Mouse (Mus musculus) MEL (cell line): ENCODE measurements around the gene Tal1. TPM values are rescaled to one million over a fixed set of nuclear protein-coding genes. Genes with fewer than 3 reads are reported as not detected.

Experiments used
- DNase-seq: peaks from one replicate; pipeline ENCODE4 v3.0.0; 2011; ENCODE audit warnings: low read depth, low spot score
- H3K27ac ChIP-seq: 2 replicates; pipeline ENCODE4 v1.5.1; 2012; ENCODE audit warnings: low read depth, mild to moderate bottlenecking, control low read depth, low read length, moderate library complexity; ENCODE audit not compliant: control insufficient read depth
- H3K27me3 ChIP-seq, 2 experiments: fragments of 150-350 bp in 1 of 2; sonication (generic) in 1 of 2; 2 replicates each; pipeline ENCODE4 v1.6.1; 2012; ENCODE audit warnings: low read length in 2 of 2, mild to moderate bottlenecking in 2 of 2, improper control_type of control experiment in 1 of 2, moderate library complexity in 1 of 2; ENCODE audit not compliant: insufficient read depth in 2 of 2, control insufficient read depth in 1 of 2
- H3K36me3 ChIP-seq, 2 experiments: 2 replicates each; pipeline ENCODE4 v1.6.1; 2012 to 2014; ENCODE audit warnings: low read length in 2 of 2, improper control_type of control experiment in 1 of 2, inconsistent platforms in 1 of 2, mild to moderate bottlenecking in 1 of 2; ENCODE audit not compliant: insufficient read depth in 2 of 2, control insufficient read depth in 1 of 2
- H3K4me1 ChIP-seq, 2 experiments: fragments of 150-350 bp in 1 of 2; sonication (generic) in 1 of 2; 2 replicates each; pipeline ENCODE4 v1.6.1; 2012; ENCODE audit warnings: low read length in 2 of 2, improper control_type of control experiment in 1 of 2, mild to moderate bottlenecking in 1 of 2; ENCODE audit not compliant: insufficient read depth in 2 of 2, control insufficient read depth in 1 of 2
- H3K4me3 ChIP-seq, 2 experiments: fragments of 150-350 bp in 1 of 2; sonication (generic) in 1 of 2; 2 replicates each; pipeline ENCODE4 v1.5.1; 2012; ENCODE audit warnings: low read depth in 2 of 2, low read length in 2 of 2, mild to moderate bottlenecking in 2 of 2, moderate library complexity in 2 of 2, control low read depth in 1 of 2, improper control_type of control experiment in 1 of 2; ENCODE audit not compliant: control insufficient read depth in 1 of 2, insufficient read depth in 1 of 2
- H3K79me2 ChIP-seq: 2 replicates; pipeline ENCODE4 v1.6.1; 2012; ENCODE audit warnings: mild to moderate bottlenecking, low read length, moderate library complexity; ENCODE audit not compliant: control insufficient read depth, poor library complexity, insufficient read depth
- H3K9ac ChIP-seq: 2 replicates; pipeline ENCODE4 v1.6.1; 2012; ENCODE audit warnings: low read depth, mild to moderate bottlenecking, control low read depth, low read length, moderate library complexity; ENCODE audit not compliant: control insufficient read depth, poor library complexity, severe bottlenecking
- H3K9me3 ChIP-seq: fragments of 150-350 bp; sonication (generic); replicated peaks from 2 replicates; pipeline ENCODE4 v1.6.1; 2012; ENCODE audit warnings: mild to moderate bottlenecking, low read length, improper control_type of control experiment, moderate library complexity; ENCODE audit not compliant: insufficient read depth
- BHLHE40 ChIP-seq: IDR thresholded peaks from 2 replicates; pipeline ENCODE4 v1.6.1; 2012; ENCODE audit warnings: low read depth, mild to moderate bottlenecking, inconsistent platforms, low read length, improper control_type of control experiment, borderline replicate concordance
- CHD1 ChIP-seq: IDR thresholded peaks from 2 replicates; pipeline ENCODE4 v1.6.1; 2012; ENCODE audit warnings: low read depth, mild to moderate bottlenecking, inconsistent platforms, low read length, improper control_type of control experiment
- CTCF ChIP-seq, 3 experiments: IDR thresholded peaks in 2 of 3; conservative IDR thresholded peaks in 1 of 3; 2 replicates each; pipeline ENCODE4 v1.5.1; 2011 to 2012; ENCODE audit warnings: low read length in 3 of 3, low read depth in 2 of 3, mild to moderate bottlenecking in 2 of 3, improper control_type of control experiment in 1 of 3, inconsistent platforms in 1 of 3, mixed read lengths in 1 of 3, moderate library complexity in 1 of 3; ENCODE audit not compliant: control insufficient read depth in 1 of 3, insufficient read depth in 1 of 3, poor library complexity in 1 of 3, severe bottlenecking in 1 of 3
- E2F4 ChIP-seq: IDR thresholded peaks from 2 replicates; pipeline ENCODE4 v1.6.1; 2011; ENCODE audit warnings: low read depth, low read length, improper control_type of control experiment, borderline replicate concordance
- ETS1 ChIP-seq: IDR thresholded peaks from 2 replicates; pipeline ENCODE4 v1.6.1; 2012; ENCODE audit warnings: low read depth, mild to moderate bottlenecking, inconsistent platforms, low read length, improper control_type of control experiment, moderate library complexity
- GATA1 ChIP-seq: IDR thresholded peaks from 2 replicates; pipeline ENCODE4 v1.6.1; 2011; ENCODE audit warnings: low read depth, low read length, improper control_type of control experiment
- KAT2A ChIP-seq: conservative IDR thresholded peaks from 2 replicates; pipeline ENCODE4 v1.6.1; 2012; ENCODE audit warnings: low read depth, low read length, improper control_type of control experiment, inconsistent platforms
- MAX ChIP-seq: IDR thresholded peaks from 2 replicates; pipeline ENCODE4 v1.6.1; 2011; ENCODE audit warnings: low read length, improper control_type of control experiment
- MEF2A ChIP-seq: IDR thresholded peaks from 2 replicates; pipeline ENCODE4 v1.6.1; 2014; ENCODE audit warnings: low read depth, mild to moderate bottlenecking, inconsistent platforms, low read length, improper control_type of control experiment; ENCODE audit not compliant: poor library complexity, insufficient replicate concordance, severe bottlenecking; ENCODE audit errors: extremely low read depth
- MXI1 ChIP-seq: IDR thresholded peaks from 2 replicates; pipeline ENCODE4 v1.6.1; 2011; ENCODE audit warnings: mild to moderate bottlenecking, low read depth, low read length, improper control_type of control experiment
- MYB ChIP-seq: IDR thresholded peaks from 2 replicates; pipeline ENCODE4 v1.6.1; 2011; ENCODE audit warnings: mild to moderate bottlenecking, low read depth, low read length, improper control_type of control experiment
- MYC ChIP-seq: IDR thresholded peaks from 2 replicates; pipeline ENCODE4 v1.6.1; 2011; ENCODE audit warnings: low read depth, mild to moderate bottlenecking, low read length, improper control_type of control experiment, moderate library complexity
- POLR2A ChIP-seq, 2 experiments: IDR thresholded peaks; 2 replicates each; pipeline ENCODE4 v1.6.1; 2011 to 2012; ENCODE audit warnings: low read length in 2 of 2, mild to moderate bottlenecking in 2 of 2, control low read depth in 1 of 2, improper control_type of control experiment in 1 of 2, low read depth in 1 of 2, moderate library complexity in 1 of 2; ENCODE audit not compliant: control insufficient read depth in 1 of 2, insufficient read depth in 1 of 2, poor library complexity in 1 of 2
- POLR2AphosphoS2 ChIP-seq: IDR thresholded peaks from 2 replicates; pipeline ENCODE4 v1.6.1; 2011; ENCODE audit warnings: low read length, improper control_type of control experiment
- SMC3 ChIP-seq: IDR thresholded peaks from 2 replicates; pipeline ENCODE4 v1.6.1; 2011; ENCODE audit warnings: low read depth, low read length, improper control_type of control experiment
- TAL1 ChIP-seq: IDR thresholded peaks from 2 replicates; pipeline ENCODE4 v1.6.1; 2012; ENCODE audit warnings: mild to moderate bottlenecking, inconsistent platforms, low read length, moderate library complexity, mixed read lengths
- TBP ChIP-seq: IDR thresholded peaks from 2 replicates; pipeline ENCODE4 v1.8.0; 2011; ENCODE audit warnings: low read depth, low read length, improper control_type of control experiment
- UBTF ChIP-seq: IDR thresholded peaks from 2 replicates; pipeline ENCODE4 v1.6.1; 2012; ENCODE audit warnings: low read depth, mild to moderate bottlenecking, inconsistent platforms, low read length, improper control_type of control experiment, moderate library complexity, borderline replicate concordance; ENCODE audit not compliant: insufficient read depth
- ZC3H11A ChIP-seq: IDR thresholded peaks from 2 replicates; pipeline ENCODE4 v1.6.1; 2012; ENCODE audit warnings: low read depth, mild to moderate bottlenecking, inconsistent platforms, low read length, improper control_type of control experiment
- ZKSCAN1 ChIP-seq: IDR thresholded peaks from 2 replicates; pipeline ENCODE4 v1.6.1; 2012; ENCODE audit warnings: low read depth, mild to moderate bottlenecking, inconsistent platforms, low read length, improper control_type of control experiment, moderate library complexity
- polyA plus RNA-seq, 2 experiments: library from polyadenylated mRNA; stranded (reverse) in 1 of 2; unstranded in 1 of 2; fragments of >175 nt in 1 of 2; fragments of >200 nt in 1 of 2; gene quantifications; 2 replicates each; pipeline versions ENCODE4 v1.2.1 to v1.2.4; 2012; ENCODE audit warnings: low replicate concordance in 2 of 2, low read depth in 1 of 2; ENCODE audit not compliant: insufficient read length in 2 of 2, insufficient read depth in 1 of 2, missing spikeins in 1 of 2
- total RNA-seq: library from RNA; depleted of rRNA; stranded (reverse); fragments of 300-350 nt; gene quantifications from 2 replicates; pipeline ENCODE4 v1.2.3, GENCODE M21; 2012

Tal1 gene
- total and polyA plus RNA-seq, 3 experiments: 34.9 to 48.9 TPM; not detected in 1

- Histone ChIP-seq H3K9ac (no peak overlapping the region), H3K9me3 (no peaks in the 10 kb centered on the region), H3K79me2 (peaks cover 8% of the 10 kb centered on the region), H3K4me3 (no peak overlapping the region), H3K36me3 (peaks cover 0 to 24% of the 10 kb centered on the region in 2 experiments; a peak in 2 of 4 replicates), H3K27me3 (no peaks in the 10 kb centered on the region), H3K4me1 (peaks cover 16 to 31% of the 10 kb centered on the region in 2 experiments), H3K27ac (no peak overlapping the region)
- TF ChIP-seq TAL1 (no peak), CTCF (IDR thresholded peaks at IDR 0.05 in 2 of 3, conservative IDR thresholded peaks at IDR 0.05 in 1 of 3; ENCODE audit: control insufficient read depth in 1 of 3, insufficient read depth in 1 of 3, low read depth in 2 of 3, low read length in 3 of 3, poor library complexity in 1 of 3, severe bottlenecking in 1 of 3) (no peak), ZC3H11A (no peak), MEF2A (no peak)
- DNase-seq: no peak
These were observed 3.8 kb upstream of the Tal1 start for GRCm38 (mm10) chr4:115052343-115053005.

- TF ChIP-seq MXI1 (0 out of 2 replicates have a peak, but pooled peaks have one; percentile 21), TAL1 (no peak), MYC (no peak), MYB (no peak)
- Histone ChIP-seq H3K79me2 (peaks cover 33% of the 10 kb centered on the region), H3K9me3 (no peaks in the 10 kb centered on the region), H3K36me3 (peaks cover 0 to 14% of the 10 kb centered on the region in 2 experiments; a peak in 2 of 4 replicates), H3K9ac (no peak overlapping the region), H3K27ac (no peak overlapping the region), H3K27me3 (no peaks in the 10 kb centered on the region), H3K4me1 (peaks cover 10 to 15% of the 10 kb centered on the region in 2 experiments), H3K4me3 (no peak overlapping the region)
- no peak for DNase-seq
These were observed 1.2 kb upstream of the Tal1 start for GRCm38 (mm10) chr4:115055044-115055443.

- Histone ChIP-seq H3K4me3 (no peak overlapping the region), H3K36me3 (peaks cover 0 to 18% of the 10 kb centered on the region in 2 experiments; a peak in 2 of 4 replicates), H3K9ac (peak overlapping the region; percentile 77; the same call in 1 of the 2 replicates), H3K9me3 (no peaks in the 10 kb centered on the region), H3K4me1 (peaks cover 10 to 21% of the 10 kb centered on the region in 2 experiments), H3K27ac (peak overlapping the region; percentile 85), H3K27me3 (no peaks in the 10 kb centered on the region), H3K79me2 (peaks cover 40% of the 10 kb centered on the region)
- no peak for DNase-seq
- no peak for TF ChIP-seq BHLHE40
- TF ChIP-seq MYB: no peak
- no peak for TF ChIP-seq KAT2A
- no peak for TF ChIP-seq POLR2AphosphoS2
- TF ChIP-seq MEF2A: no peak
- TF ChIP-seq SMC3: no peak
- no peak for TF ChIP-seq MAX
- TF ChIP-seq UBTF: no peak
- no peak for TF ChIP-seq TBP
- no peak for TF ChIP-seq E2F4
- TF ChIP-seq ZKSCAN1: no peak
- no peak for TF ChIP-seq POLR2A (IDR thresholded peaks at IDR 0.05; ENCODE audit: control insufficient read depth in 1 of 2, insufficient read depth in 1 of 2, low read depth in 1 of 2, low read length in 2 of 2, poor library complexity in 1 of 2)
- TF ChIP-seq GATA1: no peak
- TF ChIP-seq ETS1: no peak
- TF ChIP-seq CHD1: no peak
- no peak for TF ChIP-seq MXI1
These were observed 535 bp upstream of the Tal1 start for GRCm38 (mm10) chr4:115055691-115056090.
